Mouse (Mus musculus) adrenal gland, postnatal 36 days (tissue): ENCODE data around the gene Kcnip4. TPM values are rescaled to one million over a fixed set of nuclear protein-coding genes. Genes with fewer than 3 reads are reported as not detected.

ENCODE experiments used
- DNase-seq, 2 experiments: peaks; one replicate each; pipeline ENCODE4 v3.0.0; 2021; ENCODE audit warnings: mixed read lengths in 1 of 2
- total RNA-seq, 2 experiments: library from RNA; stranded (reverse); gene quantifications; 2 replicates each; pipeline ENCODE4 v1.2.3; 2021

Kcnip4 gene
- total RNA-seq, 2 experiments from 2014 or later, result 2.1 to 2.2 TPM

DNA sequence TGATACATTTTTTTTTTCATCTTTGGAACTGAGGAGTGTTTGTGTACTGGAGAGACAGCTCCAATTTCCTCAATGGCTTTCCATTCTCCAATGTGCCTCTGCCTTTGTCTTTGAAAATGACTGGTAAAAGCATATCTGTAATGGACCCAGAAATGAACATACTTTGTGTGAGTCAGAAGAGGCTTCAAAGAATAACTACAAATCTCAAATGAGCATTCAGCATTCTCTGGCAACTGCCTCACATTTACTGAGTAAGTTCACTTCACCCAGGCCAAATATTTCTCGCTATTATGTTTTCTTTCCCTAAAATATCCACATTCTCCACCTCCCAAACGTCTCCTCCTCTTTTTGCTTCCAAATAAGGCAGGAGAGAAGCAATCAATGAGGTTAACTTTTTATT, 646.6 kb downstream of the Kcnip4 start:
- DNase-seq, result no peak

DNA sequence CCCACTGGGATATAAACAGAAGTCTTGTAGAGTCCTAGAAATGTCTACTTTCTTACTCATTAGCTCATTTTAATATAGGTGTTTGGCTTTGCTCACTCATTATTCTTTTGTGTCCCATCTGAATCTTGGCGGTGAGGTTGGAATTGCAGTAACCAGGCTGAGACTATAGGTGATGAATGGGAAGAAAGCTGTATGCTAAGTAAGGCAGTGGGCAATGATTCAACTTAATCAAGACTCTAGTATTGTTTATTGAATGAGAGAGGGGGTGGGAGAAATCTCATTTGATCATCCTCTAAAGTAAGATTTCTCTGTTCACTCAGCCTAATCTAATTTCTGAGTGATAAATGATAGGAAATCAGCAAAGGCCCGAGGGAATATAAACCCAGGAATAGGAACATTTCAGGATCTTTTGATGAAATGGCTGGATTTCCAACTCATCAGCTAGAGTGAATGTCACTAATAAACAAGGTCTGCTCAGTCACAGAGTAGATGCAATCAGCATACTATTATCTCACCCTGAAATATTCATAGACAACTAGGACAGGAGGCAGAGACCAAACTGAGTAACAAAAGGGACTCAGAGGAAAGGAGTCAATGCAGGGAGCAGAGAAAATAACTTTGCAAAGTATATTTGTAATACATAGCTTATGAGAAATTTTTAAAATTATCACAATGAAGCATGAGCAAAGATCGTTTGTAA, 660.3 kb downstream of the Kcnip4 start:
- no peak for DNase-seq

DNA sequence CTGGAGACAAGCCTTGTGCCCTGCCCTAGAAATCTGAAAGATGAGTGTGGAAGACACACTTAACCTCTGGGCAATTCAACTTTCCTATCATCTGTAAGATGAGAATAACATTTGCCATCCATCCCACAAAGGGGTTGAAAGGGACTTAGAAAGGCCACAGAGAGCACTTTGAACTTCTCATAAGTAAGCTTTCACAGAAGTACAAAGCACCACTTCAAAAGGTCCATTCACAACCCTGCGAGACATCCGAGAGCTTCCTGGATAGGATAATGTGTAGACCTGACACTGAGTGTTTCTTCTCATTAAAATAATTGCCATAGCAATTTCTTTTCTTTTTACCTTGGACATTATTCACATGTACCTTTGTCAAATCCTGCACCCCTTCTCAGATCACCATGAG, 683.7 kb downstream of the Kcnip4 start:
- DNase-seq, result no peak

DNA sequence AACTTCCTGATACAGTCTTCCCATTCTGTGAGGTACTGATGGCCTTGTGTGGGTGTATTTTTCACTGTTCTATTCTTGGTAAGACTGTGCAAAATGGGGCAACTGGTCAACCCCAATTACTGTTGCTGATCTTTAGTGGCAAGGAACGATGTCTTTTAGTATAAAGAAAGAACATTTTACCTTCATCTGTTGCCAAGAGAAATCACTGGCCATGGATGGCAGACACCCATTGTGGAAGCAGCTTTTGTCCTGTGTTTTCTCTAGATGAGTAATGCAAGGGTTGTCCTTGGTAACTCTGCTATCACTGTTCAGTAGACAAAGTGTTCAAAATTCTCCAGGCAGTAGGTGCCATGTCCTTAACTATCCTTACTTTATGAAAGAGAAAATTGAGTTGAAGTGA, 729.2 kb downstream of the Kcnip4 start:
- DNase-seq, result peak; percentile 5 to 21

DNA sequence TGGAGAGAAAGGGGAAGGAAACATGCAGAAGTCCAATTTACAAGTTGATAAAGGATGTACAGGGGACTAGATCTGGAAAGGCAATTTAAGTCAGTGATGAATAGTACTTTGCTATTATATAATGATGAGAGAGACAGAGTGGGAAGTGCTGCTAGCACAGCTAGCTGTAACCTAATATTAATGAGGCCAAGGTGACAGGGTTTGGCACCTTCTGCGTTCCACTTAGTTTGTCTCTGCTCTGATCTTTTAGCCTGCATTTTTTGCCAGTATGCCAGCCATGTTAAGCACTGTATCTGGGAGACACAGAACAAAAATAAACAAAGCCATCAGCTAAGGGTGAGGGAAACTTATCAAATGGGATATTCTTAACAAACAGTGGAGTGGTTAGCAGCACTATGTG, 745.3 kb downstream of the Kcnip4 start:
- DNase-seq, result no peak

DNA sequence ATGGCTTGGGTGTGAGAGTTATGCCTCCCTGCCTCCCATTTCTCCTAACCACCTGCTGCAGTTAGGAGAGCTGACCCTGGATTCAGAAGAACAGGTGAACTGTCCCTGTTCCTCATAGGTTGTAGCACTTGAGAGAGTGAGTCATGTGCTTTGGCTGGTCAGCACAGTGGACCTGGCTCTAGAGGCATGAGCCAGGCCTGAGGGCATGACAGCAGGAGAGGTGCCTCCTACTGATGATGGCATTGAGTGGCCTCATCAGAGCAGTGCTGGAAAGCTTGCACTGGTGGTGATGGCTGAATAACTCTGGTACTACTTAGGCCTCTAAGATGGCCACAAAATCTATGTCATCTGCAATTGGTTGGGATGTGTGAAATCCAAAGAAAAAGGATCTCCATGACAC, 776.1 kb downstream of the Kcnip4 start:
- no peak for DNase-seq

DNA sequence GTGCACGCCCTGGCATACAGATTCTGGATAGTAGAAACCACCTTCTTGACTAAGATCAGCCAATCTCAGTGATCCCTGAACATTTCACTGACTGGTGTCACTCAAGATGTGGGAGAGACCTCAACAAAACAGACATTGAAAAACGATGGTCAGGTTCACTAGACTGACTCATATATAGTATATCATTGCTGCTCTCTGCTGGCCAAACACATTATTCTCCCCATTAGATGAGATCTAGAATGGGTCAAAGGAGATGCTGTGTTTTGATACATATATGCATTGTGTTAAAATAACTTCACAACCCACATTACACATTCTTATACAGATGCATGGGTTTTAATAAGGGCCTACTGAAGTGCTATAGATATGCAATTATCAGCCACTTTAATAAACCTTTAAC, 787.1 kb downstream of the Kcnip4 start:
- peak in 1 of 2 experiments; percentile 27 for DNase-seq

DNA sequence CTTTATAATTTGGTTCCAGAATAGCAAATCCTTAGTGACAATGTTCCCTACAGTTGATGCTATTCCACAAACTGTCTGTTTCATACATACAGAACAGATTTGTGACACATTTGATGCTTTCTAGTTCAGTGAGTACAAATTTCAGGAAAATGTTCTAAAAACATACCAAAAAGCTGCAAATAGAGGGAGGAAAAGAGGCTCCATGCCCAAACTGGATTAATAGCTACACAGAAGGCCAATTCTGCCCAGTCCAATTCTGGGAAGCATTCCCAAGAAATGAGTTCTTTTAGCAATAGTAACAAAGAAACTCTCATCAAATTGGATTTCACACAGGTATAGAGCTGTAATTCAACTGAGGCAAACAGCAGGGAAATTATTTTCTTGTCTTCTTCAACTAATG, 806.5 kb downstream of the Kcnip4 start:
- DNase-seq, result no peak

DNA sequence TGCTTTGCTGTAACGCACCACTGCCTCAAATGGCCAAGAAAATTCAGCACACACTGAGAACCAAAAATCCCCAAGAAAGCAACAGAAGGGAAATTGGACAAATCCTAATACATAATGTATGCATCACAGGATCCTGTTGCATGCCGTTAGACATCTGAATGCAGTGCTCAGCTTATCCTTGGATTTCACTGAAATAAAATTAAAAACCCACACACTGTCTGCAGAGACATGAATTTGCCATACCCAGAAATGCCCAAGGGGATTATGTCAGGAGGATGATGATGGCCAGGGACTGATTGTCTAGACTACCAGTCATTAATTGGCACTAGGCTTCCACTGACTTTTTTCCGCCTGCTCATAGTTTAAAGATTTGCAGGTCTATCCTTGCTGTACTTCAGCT, 818.7 kb downstream of the Kcnip4 start:
- no peak for DNase-seq

DNA sequence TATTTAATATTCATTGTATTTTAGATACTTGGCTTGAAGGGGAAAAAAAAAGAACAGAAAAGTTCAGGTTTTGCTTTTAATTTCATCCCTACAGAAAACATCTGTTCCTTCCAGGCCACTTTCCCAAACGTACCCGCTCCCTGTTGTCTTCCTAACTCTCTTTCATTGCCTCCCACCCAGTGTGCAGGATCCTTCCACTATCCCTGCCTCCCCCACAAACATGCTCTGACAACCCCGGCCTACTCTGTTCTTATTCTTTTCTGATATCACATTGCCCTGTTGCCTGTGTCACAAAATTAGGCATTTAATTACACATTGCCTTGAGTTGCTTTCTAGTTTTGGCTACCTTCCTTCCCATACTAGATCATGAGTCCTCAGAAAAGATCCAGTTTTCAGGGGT, 837.6 kb downstream of the Kcnip4 start:
- DNase-seq, result no peak

DNA sequence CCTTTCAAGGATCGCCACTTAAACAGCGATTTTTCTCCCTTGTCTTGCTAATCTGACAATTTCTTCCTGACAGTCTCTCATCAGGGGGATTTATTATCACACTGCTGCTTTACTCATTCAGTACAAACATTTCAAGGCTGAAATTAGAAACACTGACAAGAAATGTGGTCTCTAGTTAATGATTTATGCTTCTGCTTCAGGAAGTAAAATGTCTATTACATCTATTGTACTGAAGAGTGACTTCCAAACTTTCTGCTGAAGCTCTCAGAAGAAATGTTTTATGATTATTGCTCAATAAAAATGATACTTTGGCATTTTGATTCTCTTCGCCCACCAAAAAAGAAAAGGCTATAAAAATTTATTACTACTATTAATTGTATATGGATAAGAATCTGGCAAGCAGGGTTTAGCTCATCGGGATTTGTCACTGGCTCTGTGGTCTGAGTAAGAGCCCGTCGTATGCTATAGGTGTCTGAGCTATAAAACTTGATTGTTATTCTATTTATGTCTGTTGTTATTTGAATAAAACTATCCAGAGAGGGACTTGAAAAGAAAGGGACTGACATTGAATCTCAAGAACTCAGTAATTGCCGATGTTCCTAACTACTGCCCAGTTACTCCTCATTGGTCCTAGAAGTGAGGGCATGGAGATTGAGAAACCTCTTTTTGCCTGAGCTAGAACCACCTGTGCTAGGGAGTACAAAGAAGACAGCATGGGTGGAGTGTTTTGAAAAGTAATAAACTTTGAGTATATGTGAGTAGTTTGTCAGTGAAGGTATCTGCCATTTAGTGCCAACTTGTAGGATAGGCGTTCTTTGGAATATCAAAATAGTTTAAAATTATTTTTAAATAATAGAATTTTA, 844.7 kb downstream of the Kcnip4 start:
- no peak for DNase-seq

DNA sequence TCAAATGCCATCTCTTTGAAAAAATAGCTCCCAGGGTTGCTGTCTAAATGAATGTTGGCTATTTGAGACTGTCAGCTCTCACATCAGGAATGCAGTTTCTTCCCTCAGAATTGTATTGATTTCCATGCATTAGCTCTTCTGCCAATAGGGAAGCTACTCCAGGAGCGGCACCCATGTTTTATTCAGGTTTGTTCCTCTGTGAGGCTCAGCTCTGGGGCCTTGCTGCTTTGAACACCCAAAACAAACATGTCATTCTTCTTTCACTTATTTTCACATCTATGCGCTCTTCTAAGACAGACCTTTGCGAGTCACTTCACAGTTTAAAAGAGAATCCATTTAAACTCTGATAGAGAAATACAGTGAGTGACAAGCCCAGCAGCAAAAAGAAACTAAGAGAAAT, 862.2 kb downstream of the Kcnip4 start:
- no peak for DNase-seq

DNA sequence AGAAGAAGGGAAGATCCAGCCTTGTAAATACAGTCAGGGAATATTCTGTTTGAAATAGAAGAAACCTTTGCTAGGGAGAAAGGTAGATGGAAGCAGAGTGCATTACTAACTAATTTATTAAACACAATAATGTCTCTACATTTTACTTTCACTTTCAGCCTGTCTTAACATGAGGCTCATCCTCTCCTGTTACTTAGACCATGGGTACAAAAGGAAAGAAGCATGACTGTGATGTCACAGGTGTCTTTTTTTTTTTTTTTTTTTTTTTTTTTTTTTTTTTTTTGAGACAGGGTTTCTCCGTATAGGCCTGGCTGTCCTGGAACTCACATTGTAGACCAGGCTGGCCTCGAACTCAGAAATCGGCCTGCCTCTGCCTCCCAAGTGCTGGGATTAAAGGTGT, 864.7 kb downstream of the Kcnip4 start:
- no peak for DNase-seq

DNA sequence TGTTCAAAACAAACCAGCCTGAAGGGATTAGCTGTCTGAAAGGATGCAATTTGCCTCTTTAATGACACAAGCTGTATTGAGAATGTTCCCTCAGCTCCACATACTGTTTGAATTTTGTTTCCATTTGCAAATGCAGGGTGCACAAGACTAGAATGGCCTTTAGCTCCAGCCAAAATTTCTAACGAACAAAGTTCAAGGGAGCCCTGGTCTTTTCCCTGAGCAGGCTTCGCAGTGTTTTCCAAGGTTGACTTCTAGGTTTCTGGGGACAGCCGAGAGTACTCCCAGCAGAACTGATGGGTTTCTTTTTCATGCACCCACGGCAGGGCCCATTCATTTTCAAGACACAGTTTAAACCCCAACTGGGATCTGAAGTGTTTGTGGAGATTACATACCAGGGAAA, 874.2 kb downstream of the Kcnip4 start:
- DNase-seq, result peak; percentile 16 to 30

DNA sequence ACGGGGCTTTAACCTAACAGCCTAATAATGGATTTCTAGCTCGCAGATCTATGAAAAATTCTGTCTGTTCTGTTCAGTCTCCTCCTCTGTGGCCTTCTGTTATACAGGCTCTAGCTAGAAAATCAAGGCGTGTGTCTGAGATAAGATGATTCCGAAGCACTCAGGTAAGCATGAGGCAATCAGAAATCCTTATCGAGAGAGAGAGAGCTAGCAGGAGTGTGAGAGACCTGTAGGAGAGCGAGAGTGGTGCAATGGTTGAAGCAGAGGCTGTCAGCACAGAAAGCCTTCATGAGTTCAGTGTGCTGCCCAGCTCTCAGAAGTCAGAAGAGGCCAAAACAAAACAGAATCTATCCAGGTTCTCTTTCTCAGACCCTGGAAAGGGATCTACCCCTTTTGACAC, 888.0 kb downstream of the Kcnip4 start:
- DNase-seq, result no peak

DNA sequence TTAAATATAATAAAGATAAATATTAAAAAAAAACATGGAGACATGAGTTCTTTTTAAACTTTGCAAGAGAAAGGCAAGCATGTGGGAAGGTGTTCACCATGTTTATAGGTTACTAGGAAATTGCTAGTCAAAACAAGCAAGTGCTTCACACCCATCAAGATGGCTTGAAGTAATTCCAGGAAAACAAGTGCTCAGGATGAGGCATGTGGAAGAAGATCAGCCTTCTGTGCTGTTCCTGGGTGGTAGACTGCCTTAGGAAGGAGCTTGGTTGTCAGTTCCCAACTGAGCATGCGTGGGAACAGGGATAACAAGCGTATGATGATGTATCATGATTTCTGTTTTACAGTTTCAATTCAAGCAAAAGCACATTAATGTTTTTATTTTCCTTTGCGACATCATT, 891.1 kb downstream of the Kcnip4 start:
- DNase-seq, result no peak

DNA sequence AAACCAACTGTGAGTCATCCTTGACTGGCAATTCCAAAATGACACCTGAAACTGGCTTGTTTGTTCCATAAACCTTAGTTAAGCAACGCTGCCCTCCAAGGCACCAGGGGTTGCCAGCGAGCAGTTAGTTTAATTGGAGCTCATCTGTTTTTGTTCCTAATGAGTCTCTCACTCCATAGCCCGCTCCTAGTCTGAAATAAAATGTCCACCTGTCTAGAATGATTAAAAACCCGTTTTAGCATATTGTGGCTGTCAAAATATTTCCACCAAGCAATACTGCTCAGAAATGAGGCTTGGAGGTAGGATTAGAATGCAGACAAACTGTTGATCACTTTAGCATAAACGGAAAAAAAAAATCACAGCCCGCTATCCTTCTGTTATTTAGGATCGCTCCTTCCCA, 901.3 kb downstream of the Kcnip4 start:
- DNase-seq, result no peak

DNA sequence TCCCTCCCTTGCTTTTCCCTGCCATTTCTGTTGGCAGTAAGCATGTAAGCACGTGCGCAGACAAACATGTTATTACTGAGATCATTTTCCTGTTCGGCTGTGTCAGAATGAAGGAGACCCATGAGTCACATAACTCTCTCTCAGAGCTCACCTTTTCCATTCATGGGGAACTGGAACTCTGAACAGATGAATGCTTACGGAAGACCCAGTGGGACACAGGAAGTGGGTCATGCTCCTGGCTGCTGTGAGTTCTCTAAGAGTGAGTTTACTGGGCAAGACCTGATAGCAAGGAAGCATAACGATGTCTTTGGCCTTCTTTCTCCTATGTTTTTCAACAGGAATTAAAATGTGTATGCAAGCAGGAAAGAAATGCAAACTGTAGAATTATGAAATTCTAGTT, 917.8 kb downstream of the Kcnip4 start:
- DNase-seq, result no peak

DNA sequence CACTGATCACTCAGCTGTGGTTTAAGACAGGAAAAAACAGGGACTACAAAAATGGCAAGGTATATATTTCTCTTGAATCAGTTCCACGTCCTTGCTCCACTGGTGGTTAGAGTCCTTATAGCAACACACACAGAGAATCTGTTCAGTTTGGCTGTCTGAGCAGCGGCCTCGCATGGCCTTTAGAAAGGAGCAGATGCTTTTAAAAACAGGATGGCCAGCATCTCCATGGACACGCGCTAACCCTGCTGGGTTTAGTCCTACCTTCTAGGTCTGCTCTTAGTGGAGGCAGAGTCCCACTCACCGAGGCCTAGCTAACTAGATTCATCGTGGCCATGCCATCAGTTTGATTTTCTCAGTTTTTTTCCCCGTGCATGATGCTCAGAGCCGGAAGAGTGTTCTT, 918.4 kb downstream of the Kcnip4 start:
- DNase-seq, result no peak

DNA sequence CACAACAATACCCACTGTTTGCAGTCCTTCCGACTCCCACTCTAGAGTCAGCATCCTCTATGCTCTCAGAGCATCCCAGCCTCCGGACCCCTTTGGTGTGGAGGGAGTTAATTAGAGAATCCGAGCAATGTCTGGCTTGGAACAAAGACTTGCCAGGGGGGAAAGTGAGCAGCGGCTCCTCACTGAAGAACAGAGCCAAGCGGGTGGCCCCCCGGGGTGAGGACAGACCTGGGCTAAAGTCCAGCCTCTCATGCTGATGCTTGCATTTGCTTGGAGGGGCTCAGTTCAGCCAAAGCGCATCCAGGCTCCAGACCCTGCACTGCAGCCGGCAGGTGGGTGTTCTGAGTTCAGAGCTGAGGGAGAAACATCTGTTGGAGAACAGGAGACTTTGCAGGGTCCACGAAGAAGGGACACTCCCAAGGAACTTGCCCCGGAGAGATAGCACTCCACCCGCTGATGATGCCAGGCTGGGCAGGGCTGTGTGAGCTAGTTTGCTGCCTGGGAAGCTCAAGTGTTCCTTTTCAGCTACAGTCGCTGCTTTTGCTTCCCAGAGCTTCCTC, 925.1 kb downstream of the Kcnip4 start:
- DNase-seq, result no peak

DNA sequence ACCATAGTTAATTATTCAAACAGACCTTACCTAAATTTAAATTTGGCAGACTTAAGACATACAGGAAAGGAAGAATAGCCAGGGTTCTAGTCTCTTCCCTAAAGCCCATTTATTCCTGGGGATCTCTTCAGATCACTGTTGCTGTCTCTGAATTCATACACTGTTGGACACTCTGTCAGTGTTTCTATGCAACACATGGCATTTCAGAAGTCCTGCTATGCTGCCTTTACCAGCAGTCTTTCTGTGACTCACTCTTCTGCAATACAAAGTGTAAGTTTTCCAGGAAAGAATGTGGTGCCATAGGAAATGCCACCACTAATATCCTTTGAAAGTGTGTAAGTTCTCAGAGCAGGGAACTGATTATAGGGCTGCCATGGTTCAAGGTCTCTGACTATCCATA, 936.7 kb downstream of the Kcnip4 start:
- no peak for DNase-seq

DNA sequence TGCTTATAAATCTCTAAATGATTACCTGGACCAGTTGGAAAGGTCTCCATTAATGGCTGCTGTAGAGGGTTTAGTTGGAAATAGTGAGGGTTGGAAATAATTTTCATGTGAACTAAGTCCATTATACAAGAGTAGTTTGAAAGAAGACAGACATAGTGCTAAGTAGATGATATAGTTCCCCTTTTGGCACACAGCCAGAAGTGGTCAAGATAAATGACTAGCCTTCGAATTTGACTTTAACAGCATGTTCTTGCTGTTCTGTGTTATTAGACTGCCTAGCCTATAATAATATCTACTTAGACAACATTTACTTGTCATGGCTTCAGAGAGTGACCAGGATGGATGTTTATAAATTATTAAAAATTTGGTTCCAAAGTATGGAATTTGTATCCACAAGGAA, 941.3 kb downstream of the Kcnip4 start:
- peak in 1 of 2 experiments; percentile 3 for DNase-seq

DNA sequence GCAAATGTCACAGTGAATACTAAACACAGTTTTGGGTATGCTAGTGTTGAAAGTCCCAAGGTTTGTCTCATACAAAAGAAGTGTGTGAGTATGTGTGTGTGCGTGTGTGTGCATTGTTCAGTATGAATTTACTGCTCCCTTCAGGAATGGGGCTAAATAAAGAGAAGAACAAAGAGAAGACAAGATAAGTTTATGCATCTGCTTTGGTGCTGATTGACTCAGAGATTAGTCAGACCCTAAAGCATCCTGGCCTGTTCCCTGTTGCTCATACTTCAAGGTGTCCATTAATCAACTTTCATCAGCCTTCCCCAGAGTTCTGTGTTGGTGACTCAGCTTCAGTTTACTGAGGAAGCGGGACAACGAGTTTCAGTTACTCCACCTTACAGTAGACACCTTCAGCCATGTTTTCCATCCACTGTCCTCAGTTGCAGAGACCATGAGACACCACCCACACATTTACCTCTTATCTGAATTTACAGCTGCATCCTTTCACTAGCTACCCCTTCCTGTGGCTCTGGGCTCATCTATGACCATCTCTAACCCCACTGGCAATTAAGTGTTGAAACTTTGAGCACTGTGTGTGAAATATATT, 960.6 kb downstream of the Kcnip4 start:
- DNase-seq, result peak; percentile 2 to 20
